Mouse (Mus musculus) lung, postnatal 0 days (tissue): ENCODE measurements around the gene Cog6.

Experiments
- CTCF ChIP-seq: IDR thresholded peaks from 2 replicates; pipeline ENCODE4 v1.5.1; 2016; ENCODE audit warnings: antibody characterized with exemption, mild to moderate bottlenecking
- EP300 ChIP-seq: IDR thresholded peaks from 2 replicates; pipeline ENCODE4 v1.6.1; 2016; ENCODE audit warnings: antibody characterized with exemption, mild to moderate bottlenecking, control low read depth

DNA sequence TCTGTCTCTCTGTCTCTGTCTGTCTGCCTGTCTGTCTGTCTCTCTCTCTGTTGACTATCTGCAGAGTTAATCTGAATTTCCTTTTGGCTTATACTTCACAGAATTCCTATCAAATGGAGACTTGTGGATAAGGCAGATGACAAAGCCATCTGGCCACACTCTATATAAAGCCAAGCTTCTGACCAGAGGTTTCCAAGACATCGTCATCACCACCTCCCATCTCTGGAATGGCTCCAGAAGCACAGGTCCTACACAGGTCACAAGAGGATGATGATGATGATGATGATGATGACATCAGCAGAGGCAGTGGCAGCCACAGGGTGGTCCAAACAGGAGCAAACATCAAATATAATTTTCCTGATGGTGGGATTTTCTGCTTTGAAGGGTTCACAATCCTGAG lies 63.2 kb downstream of the Cog6 start:
- TF ChIP-seq CTCF (no peak), EP300 (no peak)
